Mouse (Mus musculus) lung, embryonic 16.5 days (tissue): ENCODE data around the gene Klhl36. TPM values are rescaled to one million over a fixed set of nuclear protein-coding genes. Genes with fewer than 3 reads are reported as not detected.

Source experiments
- ATAC-seq: fragments of 200-750 bp; cut with Nextera tagmentation; 2 replicates; pipeline ENCODE4 v1.8.0; 2017; ENCODE audit warnings: low read depth, mild to moderate bottlenecking, moderate library complexity
- H3K27ac ChIP-seq: fragments of 300-500 bp; sonication (generic); 2 replicates; pipeline ENCODE4 v1.5.1; 2014; ENCODE audit warnings: mild to moderate bottlenecking, control low read depth, low read length
- H3K27me3 ChIP-seq: fragments of 300-500 bp; sonication (generic); 2 replicates; pipeline ENCODE4 v1.6.1; 2014; ENCODE audit warnings: low read depth, low read length, mixed read lengths; ENCODE audit not compliant: control insufficient read depth, insufficient read depth
- H3K36me3 ChIP-seq: fragments of 300-500 bp; sonication (generic); 2 replicates; pipeline ENCODE4 v1.6.1; 2014; ENCODE audit warnings: low read length; ENCODE audit not compliant: control insufficient read depth, insufficient read depth
- H3K4me1 ChIP-seq: fragments of 300-500 bp; sonication (generic); replicated peaks from 2 replicates; pipeline ENCODE4 v1.6.1; 2014; ENCODE audit warnings: low read length, mixed read lengths; ENCODE audit not compliant: control insufficient read depth, insufficient read depth
- H3K4me2 ChIP-seq: fragments of 300-500 bp; sonication (generic); 2 replicates; pipeline ENCODE4 v1.6.1; 2014; ENCODE audit warnings: low read depth, low read length, control low read depth
- H3K4me3 ChIP-seq: fragments of 300-500 bp; sonication (generic); 2 replicates; pipeline ENCODE4 v1.5.1; 2014; ENCODE audit warnings: mild to moderate bottlenecking, low read length, control low read depth
- H3K9ac ChIP-seq: fragments of 300-500 bp; sonication (generic); 2 replicates; pipeline ENCODE4 v1.6.1; 2014; ENCODE audit warnings: low read length, control low read depth
- H3K9me3 ChIP-seq: fragments of 300-500 bp; sonication (generic); 2 replicates; pipeline ENCODE4 v1.6.1; 2016; ENCODE audit warnings: low read length; ENCODE audit not compliant: control insufficient read depth
- WGBS: fragments of 180-500 bp; shearing (Covaris S2); extraction: QIAGEN DNeasy Blood & Tissue Kit; methylation state at CpG from one replicate; pipeline ENCODE4 v1.1.7; 2014; 5-methylcytosine and 5-hydroxymethylcytosine counted together
- polyA plus RNA-seq: library from polyadenylated mRNA; unstranded; fragments of >200 nt; fragmentation: Nextera tagmentation; extraction: Ambion mirVana; gene quantifications from 2 replicates; pipeline ENCODE4 v1.2.1, GENCODE M21; 2015

Gene Klhl36
- 14.5 and 15.0 TPM in 2 replicates for polyA plus RNA-seq

- Histone ChIP-seq H3K9ac (peak within 1 kb of the TSS; percentile 81), H3K4me3 (peak within 1 kb of the TSS; percentile 58), H3K27ac (peak within 1 kb of the TSS; percentile 15; the same call in 1 of the 2 replicates), H3K4me1 (peaks cover 13% of the 10 kb centered on the region), H3K36me3 (no peaks in the 10 kb centered on the region), H3K27me3 (no peaks in the 10 kb centered on the region), H3K4me2 (peak within 1 kb of the TSS; percentile 79), H3K9me3 (no peaks in the 10 kb centered on the region)
- under 1% methylated on average over 35 of the region's 35 CpGs for WGBS
- peak; percentile 99 for ATAC-seq
Measured at GRCm38 (mm10) chr8:119861706-119862389, at the start of gene Klhl36. TSS of gene Klhl36 (plus strand) at chr8:119862266.

DNA sequence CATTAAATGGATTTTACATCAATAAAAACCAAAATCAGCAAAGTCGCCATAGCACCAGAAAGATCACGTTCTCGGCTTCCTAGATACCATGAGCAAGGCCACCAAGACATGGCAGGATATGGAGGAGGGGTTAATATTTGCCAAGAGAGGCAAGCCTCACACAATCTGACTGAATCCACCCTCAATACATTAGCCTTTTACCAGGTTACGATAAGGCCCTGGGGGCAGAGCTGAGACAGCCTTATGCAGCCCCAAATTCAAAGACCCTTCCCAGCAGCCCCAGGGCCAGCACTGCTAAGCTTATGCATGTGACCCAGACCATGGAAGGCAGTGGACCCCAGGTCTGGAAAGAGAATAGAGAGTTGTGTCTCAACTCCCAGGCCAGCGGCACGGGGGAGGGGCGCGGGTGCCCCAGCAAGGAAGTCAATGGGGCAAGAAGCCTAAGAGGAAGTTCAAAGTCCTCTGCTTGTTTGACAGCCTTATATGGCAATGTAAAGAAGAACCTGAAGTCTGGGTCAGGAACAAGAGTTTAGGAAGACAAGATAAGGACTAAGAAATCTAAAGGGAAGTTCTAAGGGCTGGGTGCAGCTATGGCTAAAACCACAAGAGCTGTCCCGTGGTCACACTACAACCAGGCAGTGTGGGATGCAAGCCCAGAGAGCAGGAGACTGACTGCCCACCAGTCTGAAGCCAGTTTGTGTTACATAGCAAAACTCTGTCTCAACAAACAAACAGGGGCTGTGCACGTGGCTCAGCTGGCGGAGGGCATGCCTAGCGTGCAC is 49.2 kb upstream of the Klhl36 start:
- H3K4me2 ChIP-seq = no peak overlapping the region

GRCm38 (mm10) chr8:119816219-119816618 is 45.8 kb upstream of the Klhl36 start:
- no peak overlapping the region for H3K4me3 ChIP-seq
- peaks cover 27% of the 10 kb centered on the region for H3K4me1 ChIP-seq
- H3K27ac ChIP-seq = no peak overlapping the region
- no peaks in the 10 kb centered on the region for H3K36me3 ChIP-seq
- WGBS = 74% methylated on average over 6 of the region's 6 CpGs
- no peaks in the 10 kb centered on the region for H3K9me3 ChIP-seq
- no peak overlapping the region for H3K9ac ChIP-seq
- no peak overlapping the region for H3K4me2 ChIP-seq
- ATAC-seq = no peak
- no peaks in the 10 kb centered on the region for H3K27me3 ChIP-seq

More for the DNA sequence above, 49.2 kb upstream of the Klhl36 start:
- Histone ChIP-seq H3K27me3 (no peaks in the 10 kb centered on the region), H3K9ac (no peak overlapping the region), H3K27ac (peak overlapping the region; percentile 55; the same call in 1 of the 2 replicates), H3K4me1 (peaks cover 27% of the 10 kb centered on the region), H3K36me3 (no peaks in the 10 kb centered on the region), H3K9me3 (no peaks in the 10 kb centered on the region), H3K4me3 (no peak overlapping the region)
- ATAC-seq = no peak
- 54% methylated on average over 12 of the region's 12 CpGs for WGBS

DNA sequence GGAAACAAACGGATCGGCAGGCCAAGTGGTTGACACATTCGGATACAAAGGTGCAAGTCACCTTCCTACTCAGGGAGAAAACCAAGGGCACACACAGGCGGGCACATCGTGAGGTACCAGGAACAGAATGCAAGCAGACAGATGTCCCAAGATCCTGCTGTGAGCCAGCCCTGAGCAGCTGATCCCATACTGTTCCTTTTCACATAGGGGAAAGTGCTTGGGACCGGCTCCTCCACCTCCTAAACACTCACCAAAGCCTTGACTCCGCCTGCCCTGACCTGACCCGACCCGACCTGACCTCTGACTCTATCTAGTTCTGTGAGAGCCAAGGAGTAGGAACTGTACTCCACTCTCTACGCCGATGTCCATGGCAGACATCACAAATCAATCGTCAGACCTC is 44.6 kb upstream of the Klhl36 start:
- no peaks in the 10 kb centered on the region for H3K27me3 ChIP-seq
- 0 out of 2 replicates have a peak overlapping the region, but pooled peaks have one; percentile 10 for H3K27ac ChIP-seq
- 0 out of 2 replicates have a peak, but pooled peaks have one; percentile 14 for ATAC-seq
- H3K36me3 ChIP-seq = no peaks in the 10 kb centered on the region
- no peak overlapping the region for H3K9ac ChIP-seq
- WGBS = 41% methylated on average over 12 of the region's 12 CpGs
- H3K4me3 ChIP-seq = no peak overlapping the region
- H3K4me2 ChIP-seq = no peak overlapping the region
- peaks cover 25% of the 10 kb centered on the region for H3K4me1 ChIP-seq
- no peaks in the 10 kb centered on the region for H3K9me3 ChIP-seq

- ATAC-seq = no peak
- 84% methylated on average over 7 of the region's 7 CpGs for WGBS
- Histone ChIP-seq H3K4me3 (no peak overlapping the region), H3K27me3 (no peaks in the 10 kb centered on the region), H3K36me3 (no peaks in the 10 kb centered on the region), H3K9me3 (no peaks in the 10 kb centered on the region), H3K4me2 (no peak overlapping the region), H3K9ac (no peak overlapping the region), H3K4me1 (peaks cover 19% of the 10 kb centered on the region), H3K27ac (no peak overlapping the region)
Measured at GRCm38 (mm10) chr8:119819316-119819715, 42.8 kb upstream of the Klhl36 start.

- H3K9ac ChIP-seq = no peak overlapping the region
- H3K4me3 ChIP-seq = no peak overlapping the region
- no peaks in the 10 kb centered on the region for H3K27me3 ChIP-seq
- H3K9me3 ChIP-seq = no peaks in the 10 kb centered on the region
- 95% methylated on average over 8 of the region's 8 CpGs for WGBS
- no peak overlapping the region for H3K4me2 ChIP-seq
- H3K27ac ChIP-seq = no peak overlapping the region
- H3K36me3 ChIP-seq = no peaks in the 10 kb centered on the region
- H3K4me1 ChIP-seq = peaks cover 23% of the 10 kb centered on the region
- ATAC-seq = no peak
Measured at GRCm38 (mm10) chr8:119819976-119820375, 42.1 kb upstream of the Klhl36 start.

- H3K9me3 ChIP-seq = no peaks in the 10 kb centered on the region
- H3K4me1 ChIP-seq = peaks cover 34% of the 10 kb centered on the region
- ATAC-seq = no peak
- H3K36me3 ChIP-seq = no peaks in the 10 kb centered on the region
- no peak overlapping the region for H3K9ac ChIP-seq
- WGBS = 92% methylated on average over 6 of the region's 6 CpGs
- H3K4me3 ChIP-seq = no peak overlapping the region
- no peaks in the 10 kb centered on the region for H3K27me3 ChIP-seq
- no peak overlapping the region for H3K4me2 ChIP-seq
- H3K27ac ChIP-seq = no peak overlapping the region
Measured at GRCm38 (mm10) chr8:119821691-119822090, 40.4 kb upstream of the Klhl36 start.

- 94% methylated on average over 9 of the region's 9 CpGs for WGBS
- H3K4me1 ChIP-seq = peaks cover 39% of the 10 kb centered on the region
- no peak overlapping the region for H3K9ac ChIP-seq
- no peak for ATAC-seq
- no peak overlapping the region for H3K27ac ChIP-seq
- no peaks in the 10 kb centered on the region for H3K36me3 ChIP-seq
- no peaks in the 10 kb centered on the region for H3K27me3 ChIP-seq
- no peak overlapping the region for H3K4me3 ChIP-seq
- H3K9me3 ChIP-seq = no peaks in the 10 kb centered on the region
- no peak overlapping the region for H3K4me2 ChIP-seq
Measured at GRCm38 (mm10) chr8:119823278-119823677, 38.8 kb upstream of the Klhl36 start.

DNA sequence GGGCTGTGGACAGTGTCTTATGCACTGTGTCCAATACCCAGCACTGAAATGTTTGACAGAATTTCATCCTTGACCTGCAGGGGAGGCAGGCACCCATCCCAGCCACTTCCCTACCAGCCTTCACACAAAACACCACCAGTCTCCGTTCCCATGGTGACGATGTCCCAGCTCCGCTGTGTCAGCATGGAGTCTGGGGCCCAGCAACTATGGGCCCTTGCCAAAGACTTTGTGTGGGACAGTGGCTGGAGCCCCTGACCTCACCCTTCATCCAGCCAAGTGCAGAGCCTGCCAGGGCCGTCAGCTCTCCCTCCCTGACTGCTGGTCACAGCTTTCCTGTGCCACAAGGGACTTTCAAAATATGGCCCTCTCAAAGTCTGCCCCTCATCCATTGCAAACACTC is 38.0 kb upstream of the Klhl36 start:
- H3K4me3 ChIP-seq = no peak overlapping the region
- no peaks in the 10 kb centered on the region for H3K36me3 ChIP-seq
- no peaks in the 10 kb centered on the region for H3K27me3 ChIP-seq
- ATAC-seq = peak; percentile 26; the same call in 1 of the 2 replicates
- H3K9ac ChIP-seq = no peak overlapping the region
- H3K27ac ChIP-seq = peak overlapping the region; percentile 11; the same call in 1 of the 2 replicates
- H3K4me2 ChIP-seq = no peak overlapping the region
- no peaks in the 10 kb centered on the region for H3K9me3 ChIP-seq
- WGBS = 38% methylated on average over 4 of the region's 4 CpGs
- peaks cover 40% of the 10 kb centered on the region for H3K4me1 ChIP-seq
